Mouse (Mus musculus) forebrain, embryonic 10.5 days (tissue): ENCODE data around the gene Naa20. TPM values are rescaled to one million over a fixed set of nuclear protein-coding genes. Genes with fewer than 3 reads are reported as not detected.
A peak's percentile ranks its signal among the peaks of the same experiment; 100 is the strongest.
"Not testable (repeated sequence)": the region's sequence is repeated elsewhere in the genome, so short reads cannot be mapped to it uniquely, and the experiment has no call there.

Source experiments
- DNase-seq: peaks from one replicate; pipeline ENCODE4 v3.0.0-alpha.2; 2017; ENCODE audit warnings: low spot score; ENCODE audit errors: extremely low spot score
- H3K27ac ChIP-seq: fragments of 300-500 bp; sonication (generic); 2 replicates; pipeline ENCODE4 v1.5.1; 2016; ENCODE audit warnings: mild to moderate bottlenecking
- H3K27me3 ChIP-seq: fragments of 300-500 bp; sonication (generic); 2 replicates; pipeline ENCODE4 v1.6.1; 2016; ENCODE audit warnings: mild to moderate bottlenecking; ENCODE audit not compliant: poor library complexity, severe bottlenecking
- H3K36me3 ChIP-seq: fragments of 300-500 bp; sonication (generic); replicated peaks from 2 replicates; pipeline ENCODE4 v1.6.1; 2016; ENCODE audit warnings: mild to moderate bottlenecking, moderate library complexity
- H3K4me1 ChIP-seq: fragments of 300-500 bp; sonication (generic); 2 replicates; pipeline ENCODE4 v1.6.1; 2016
- H3K4me3 ChIP-seq: fragments of 300-500 bp; sonication (generic); 2 replicates; pipeline ENCODE4 v1.5.1; 2016; ENCODE audit warnings: mild to moderate bottlenecking, moderate library complexity
- H3K9me3 ChIP-seq: fragments of 300-500 bp; sonication (generic); 2 replicates; pipeline ENCODE4 v1.6.1; 2016; ENCODE audit warnings: mild to moderate bottlenecking, moderate library complexity
- WGBS: fragments of 180-500 bp; shearing (Covaris S2); methylation state at CpG from one replicate; pipeline ENCODE4 v1.1.7; 2016; 5-methylcytosine and 5-hydroxymethylcytosine counted together
- polyA plus RNA-seq: library from polyadenylated mRNA; unstranded; fragments of >200 nt; fragmentation: Nextera tagmentation; extraction: Ambion mirVana; gene quantifications from 2 replicates; pipeline ENCODE4 v1.2.1, GENCODE M21; 2016

Gene Naa20
- polyA plus RNA-seq, 1 experiment from 2014 or later = 155 TPM

- H3K36me3 ChIP-seq = 0 out of 2 replicates have a peak, but pooled peaks cover 8% of the 10 kb centered on the region
- peaks cover 16% of the 10 kb centered on the region for H3K4me1 ChIP-seq
- WGBS = 76% methylated on average over 6 of the region's 6 CpGs
- no peaks in the 10 kb centered on the region for H3K27me3 ChIP-seq
- H3K4me3 ChIP-seq = no peak overlapping the region
- no peak for DNase-seq
- H3K27ac ChIP-seq = no peak overlapping the region
- no peaks in the 10 kb centered on the region for H3K9me3 ChIP-seq
These were observed 13.0 kb upstream of the Naa20 start for GRCm38 (mm10) chr2:145888766-145889480.

- H3K27ac ChIP-seq = no peak overlapping the region
- H3K4me3 ChIP-seq = no peak overlapping the region
- H3K36me3 ChIP-seq = 0 out of 2 replicates have a peak, but pooled peaks cover 5% of the 10 kb centered on the region
- no peak for DNase-seq
- WGBS = 92% methylated on average over 2 of the region's 2 CpGs
- H3K9me3 ChIP-seq = no peaks in the 10 kb centered on the region
- H3K4me1 ChIP-seq = no peaks in the 10 kb centered on the region
- H3K27me3 ChIP-seq = no peaks in the 10 kb centered on the region
These were observed 11.3 kb upstream of the Naa20 start for GRCm38 (mm10) chr2:145890571-145890970.

GRCm38 (mm10) chr2:145893756-145894155 is 8.1 kb upstream of the Naa20 start:
- Histone ChIP-seq H3K27me3 (no peaks in the 10 kb centered on the region), H3K4me3 (no peak overlapping the region), H3K36me3 (no peaks in the 10 kb centered on the region), H3K27ac (no peak overlapping the region), H3K9me3 (no peaks in the 10 kb centered on the region), H3K4me1 (no peaks in the 10 kb centered on the region)
- no peak for DNase-seq
- 98% methylated on average over 6 of the region's 6 CpGs for WGBS

GRCm38 (mm10) chr2:145898106-145898505 is 3.8 kb upstream of the Naa20 start:
- no peak for DNase-seq
- WGBS = 89% methylated on average over 9 of the region's 9 CpGs
- H3K4me3 ChIP-seq = no peak overlapping the region
- H3K27ac ChIP-seq = no peak overlapping the region
- no peaks in the 10 kb centered on the region for H3K27me3 ChIP-seq
- peaks cover 8% of the 10 kb centered on the region for H3K4me1 ChIP-seq
- no peaks in the 10 kb centered on the region for H3K9me3 ChIP-seq
- no peaks in the 10 kb centered on the region for H3K36me3 ChIP-seq

GRCm38 (mm10) chr2:145900318-145900717 is 1.6 kb upstream of the Naa20 start:
- H3K9me3 ChIP-seq, H3K27ac ChIP-seq, H3K4me3 ChIP-seq, DNase-seq, H3K27me3 ChIP-seq, H3K36me3 ChIP-seq: not testable (repeated sequence)
- 80% methylated on average over 8 of the region's 8 CpGs for WGBS
- H3K4me1 ChIP-seq = peaks cover 24% of the 10 kb centered on the region

GRCm38 (mm10) chr2:145903061-145903901 is 1.4 kb downstream of the Naa20 start:
- Histone ChIP-seq H3K4me3 (peak overlapping the region; percentile 79), H3K36me3 (peaks cover 23% of the 10 kb centered on the region), H3K9me3 (no peaks in the 10 kb centered on the region), H3K4me1 (peaks cover 25% of the 10 kb centered on the region), H3K27me3 (no peaks in the 10 kb centered on the region), H3K27ac (peak overlapping the region; percentile 93)
- DNase-seq = peak; percentile 91
- under 1% methylated on average over 68 of the region's 68 CpGs for WGBS

GRCm38 (mm10) chr2:145903983-145904616 is 2.2 kb downstream of the Naa20 start:
- Histone ChIP-seq H3K4me3 (peak overlapping the region; percentile 79), H3K27me3 (no peaks in the 10 kb centered on the region), H3K4me1 (peaks cover 25% of the 10 kb centered on the region), H3K36me3 (peaks cover 29% of the 10 kb centered on the region), H3K27ac (peak overlapping the region; percentile 93), H3K9me3 (no peaks in the 10 kb centered on the region)
- WGBS = 41% methylated on average over 12 of the region's 12 CpGs
- no peak for DNase-seq

GRCm38 (mm10) chr2:145905156-145905555 is 3.3 kb downstream of the Naa20 start:
- 89% methylated on average over 6 of the region's 6 CpGs for WGBS
- no peaks in the 10 kb centered on the region for H3K27me3 ChIP-seq
- H3K36me3 ChIP-seq = peaks cover 40% of the 10 kb centered on the region
- no peak overlapping the region; the same call in 1 of the 2 replicates for H3K4me3 ChIP-seq
- no peaks in the 10 kb centered on the region for H3K9me3 ChIP-seq
- H3K4me1 ChIP-seq = peaks cover 23% of the 10 kb centered on the region
- no peak for DNase-seq
- no peak overlapping the region for H3K27ac ChIP-seq

GRCm38 (mm10) chr2:145905884-145906283 is 4.0 kb downstream of the Naa20 start:
- not testable (repeated sequence) for H3K27me3 ChIP-seq, H3K27ac ChIP-seq, DNase-seq, H3K9me3 ChIP-seq, H3K4me3 ChIP-seq
- H3K4me1 ChIP-seq = peaks cover 22% of the 10 kb centered on the region
- H3K36me3 ChIP-seq = peaks cover 47% of the 10 kb centered on the region
- WGBS = 52% methylated on average over 4 of the region's 4 CpGs

GRCm38 (mm10) chr2:145920941-145921650 is 19.2 kb downstream of the Naa20 start:
- H3K4me1 ChIP-seq = no peaks in the 10 kb centered on the region
- DNase-seq = no peak
- no peak overlapping the region for H3K27ac ChIP-seq
- no peak overlapping the region for H3K4me3 ChIP-seq
- H3K27me3 ChIP-seq = no peaks in the 10 kb centered on the region
- H3K9me3 ChIP-seq = no peaks in the 10 kb centered on the region
- WGBS = 94% methylated on average over 8 of the region's 8 CpGs
- H3K36me3 ChIP-seq = peaks cover 97% of the 10 kb centered on the region

- Histone ChIP-seq H3K4me1 (peaks cover 10% of the 10 kb centered on the region), H3K27me3 (no peaks in the 10 kb centered on the region), H3K27ac (peak within 1 kb of the TSS; percentile 66), H3K4me3 (peak within 1 kb of the TSS; percentile 88), H3K9me3 (no peaks in the 10 kb centered on the region), H3K36me3 (peaks cover 31% of the 10 kb centered on the region)
- DNase-seq = peak; percentile 95
- WGBS = under 1% methylated on average over 61 of the region's 61 CpGs
These were observed 32.7 kb downstream of the Naa20 start, which contains the start of the genes Cfap61 and Crnkl1 for GRCm38 (mm10) chr2:145934339-145935231. Gene Cfap61, plus strand, starts transcription at chr2:145934784. Gene Crnkl1, minus strand, starts transcription at chr2:145935014.
